Mouse (Mus musculus) yolk sac, embryonic 10.5 days (tissue): ENCODE data around the gene Wbp1.

Experiments used
- DNase-seq: peaks from one replicate; pipeline ENCODE4 v3.0.0-alpha.2; 2017; ENCODE audit warnings: low spot score

Gene Wbp1

GRCm38 (mm10) chr6:83120930-83121862 is at the start of gene Wbp1:
Wbp1 (minus strand) TSS chr6:83121559.
- DNase-seq: peak; percentile 99

- DNase-seq: no peak
Observed at GRCm38 (mm10) chr6:83171063-83171462, 49.7 kb upstream of the Wbp1 start.

- DNase-seq: no peak
Observed at GRCm38 (mm10) chr6:83169872-83170271, 48.5 kb upstream of the Wbp1 start.

GRCm38 (mm10) chr6:83166243-83166630 is 44.9 kb upstream of the Wbp1 start:
- no peak for DNase-seq

GRCm38 (mm10) chr6:83165607-83166242 is 44.4 kb upstream of the Wbp1 start, which contains the start of gene Dctn1:
Dctn1 (plus strand) TSS chr6:83165920.
- peak; percentile 91 for DNase-seq

GRCm38 (mm10) chr6:83165026-83165606 is 43.8 kb upstream of the Wbp1 start:
- no peak for DNase-seq

- peak; percentile 61 for DNase-seq
Observed at GRCm38 (mm10) chr6:83162701-83163100, 41.3 kb upstream of the Wbp1 start.

GRCm38 (mm10) chr6:83161921-83162641 is 40.7 kb upstream of the Wbp1 start:
- no peak for DNase-seq

GRCm38 (mm10) chr6:83161442-83161841 is 40.1 kb upstream of the Wbp1 start:
- DNase-seq: no peak

GRCm38 (mm10) chr6:83159456-83159855 is 38.1 kb upstream of the Wbp1 start:
- DNase-seq: peak; percentile 39

GRCm38 (mm10) chr6:83156259-83156684 is 34.9 kb upstream of the Wbp1 start, which contains the start of the genes Wdr54 and 1700003E16Rik:
Wdr54 (minus strand) TSS chr6:83156397.
1700003E16Rik (plus strand) TSS chr6:83156404.
- DNase-seq: peak; percentile 74

- no peak for DNase-seq
Observed at GRCm38 (mm10) chr6:83155552-83156238, 34.3 kb upstream of the Wbp1 start.

- DNase-seq: no peak
Observed at GRCm38 (mm10) chr6:83153485-83153884, 32.1 kb upstream of the Wbp1 start.

GRCm38 (mm10) chr6:83153038-83153437 is 31.7 kb upstream of the Wbp1 start:
- DNase-seq: no peak

- DNase-seq: no peak
Observed at GRCm38 (mm10) chr6:83151721-83152120, 30.4 kb upstream of the Wbp1 start.

- no peak for DNase-seq
Observed at GRCm38 (mm10) chr6:83147280-83147679, 25.9 kb upstream of the Wbp1 start.

GRCm38 (mm10) chr6:83145805-83146204 is 24.4 kb upstream of the Wbp1 start:
- no peak for DNase-seq

GRCm38 (mm10) chr6:83145209-83145608 is 23.9 kb upstream of the Wbp1 start:
- DNase-seq: no peak

GRCm38 (mm10) chr6:83142886-83143285 is 21.5 kb upstream of the Wbp1 start:
- DNase-seq: no peak

GRCm38 (mm10) chr6:83142211-83142731 is 20.9 kb upstream of the Wbp1 start:
- DNase-seq: no peak

- no peak for DNase-seq
Observed at GRCm38 (mm10) chr6:83141636-83142035, 20.3 kb upstream of the Wbp1 start.
